23 mouse cellular contexts compared by ENCODE assay signal in genomic region chr6:33965571-33965970, GRCm38 (mm10).
DNase-seq lines count a peak whose midpoint lies in the region; ATAC-seq and TF ChIP-seq lines count a peak whose summit lies in the region.
"Had no signal": no experiment of that assay in that cellular context is flagged by ENCODE, and none has a peak within 500 bp of the region (broad histone marks: within the 10 kb centered on the region; RNA-seq: fewer than 3 reads in every experiment).

No protein-coding gene starts in this region.

- H3K9me3 ChIP-seq in neural tube, embryonic 15.5 days (replicated peaks), result no peaks in the 10 kb centered on the region
- no peaks in the 10 kb centered on the region for H3K9me3 ChIP-seq in limb, embryonic 10.5 days (replicated peaks)
- H3K9me3 ChIP-seq: forebrain, embryonic 13.5 days; G1E; liver, embryonic 15.5 days; midbrain, embryonic 12.5 days; neural tube, embryonic 13.5 days had no signal

- peaks cover 4% of the 10 kb centered on the region; the same call in 1 of the 2 replicates for H3K4me1 ChIP-seq in neural tube, embryonic 15.5 days
- peaks cover 18% of the 10 kb centered on the region for H3K4me1 ChIP-seq in limb, embryonic 10.5 days
- H3K4me1 ChIP-seq: liver, embryonic 15.5 days had no signal

- H3K36me3 ChIP-seq in neural tube, embryonic 15.5 days, result no peaks in the 10 kb centered on the region
- H3K36me3 ChIP-seq in limb, embryonic 10.5 days, result no peaks in the 10 kb centered on the region
- H3K36me3 ChIP-seq: liver, embryonic 15.5 days; midbrain, embryonic 12.5 days; neural tube, embryonic 13.5 days had no signal

- no peak overlapping the region for H3K4me2 ChIP-seq in neural tube, embryonic 15.5 days
- H3K4me2 ChIP-seq: forebrain, embryonic 13.5 days; liver, embryonic 15.5 days; midbrain, embryonic 12.5 days; neural tube, embryonic 13.5 days had no signal

- intact Hi-C loops in left cerebral cortex, adult 2 months (cut with DNase I), result no loop called here

- WGBS in neural tube, embryonic 15.5 days, result 53% methylated on average over 2 of the region's 2 CpGs
- WGBS in limb, embryonic 10.5 days, result 21% methylated on average over 2 of the region's 2 CpGs

- peak; percentile 70 for DNase-seq in heart, adult 11 months
- no peak for DNase-seq in heart, postnatal 4 days
- DNase-seq in neural tube, embryonic 10.5 days (ENCODE audit: extremely low spot score, low spot score), result peak; percentile 16
- DNase-seq in limb, embryonic 10.5 days (ENCODE audit: low spot score), result no peak
- no peak for DNase-seq in left cerebral cortex, adult 18-20 months (ENCODE audit: low spot score in 2 of 2)
- no peak for DNase-seq in left cerebral cortex, adult 2 months (ENCODE audit: extremely low spot score in 1 of 2, low spot score in 2 of 2)
- DNase-seq: cerebellum, adult 2 months; cerebellum, postnatal 36 days; gastrocnemius, postnatal 10 days; kidney, adult 18-20 months; kidney, postnatal 14 days; layer of hippocampus, postnatal 36 days; left cerebral cortex, postnatal 4 days; lung, postnatal 36 days; thymus, postnatal 14 days had no signal

- H3K27me3 ChIP-seq in neural tube, embryonic 15.5 days (replicated peaks), result no peaks in the 10 kb centered on the region
- H3K27me3 ChIP-seq in limb, embryonic 10.5 days (ENCODE audit: low read depth, poor library complexity, severe bottlenecking), result no peaks in the 10 kb centered on the region
- H3K27me3 ChIP-seq: liver, embryonic 15.5 days; midbrain, embryonic 12.5 days; neural tube, embryonic 13.5 days had no signal

- no peak overlapping the region for H3K27ac ChIP-seq in neural tube, embryonic 15.5 days (replicated peaks)
- H3K27ac ChIP-seq in limb, embryonic 10.5 days, result peak overlapping the region; percentile 77
- H3K27ac ChIP-seq in left cerebral cortex, adult 2 months, result no peak overlapping the region
- H3K27ac ChIP-seq: forebrain, embryonic 13.5 days; hindbrain, postnatal 0 days; layer of hippocampus, adult 2 months; liver, embryonic 15.5 days; midbrain, embryonic 12.5 days; neural tube, embryonic 13.5 days had no signal

- no peak overlapping the region for H3K9ac ChIP-seq in neural tube, embryonic 15.5 days (replicated peaks)
- H3K9ac ChIP-seq: forebrain, embryonic 13.5 days; liver, embryonic 15.5 days; midbrain, embryonic 12.5 days; neural tube, embryonic 13.5 days had no signal

- no peak for TF ChIP-seq CTCF in left cerebral cortex, adult 2 months (IDR thresholded peaks at IDR 0.05)

- no peak for ATAC-seq in neural tube, embryonic 15.5 days (ENCODE audit: low FRiP score)
- ATAC-seq: forebrain, embryonic 13.5 days; hindbrain, postnatal 0 days had no signal

- no peak overlapping the region for H3K4me3 ChIP-seq in neural tube, embryonic 15.5 days (replicated peaks)
- no peak overlapping the region for H3K4me3 ChIP-seq in limb, embryonic 10.5 days
- no peak overlapping the region for H3K4me3 ChIP-seq in left cerebral cortex, adult 2 months
- H3K4me3 ChIP-seq: forebrain, embryonic 13.5 days; layer of hippocampus, adult 2 months; liver, embryonic 15.5 days; midbrain, embryonic 12.5 days; neural tube, embryonic 13.5 days had no signal

Comparison
In these comparisons a context has a peak if more than half of its experiments do, and no peak if none do; other contexts are left out.
1. DNase-seq: peak in heart, adult 11 months (single experiment) and neural tube, embryonic 10.5 days (single experiment); none in heart, postnatal 4 days (single experiment), limb, embryonic 10.5 days (single experiment), left cerebral cortex, adult 18-20 months (0 of 2) and left cerebral cortex, adult 2 months (0 of 2).